Mouse (Mus musculus): ENCODE measurements around the gene Tbc1d23. TPM values are rescaled to one million over a fixed set of nuclear protein-coding genes. Genes with fewer than 3 reads are reported as not detected.

The Tbc1d23 gene
- polyA plus RNA-seq, 1 experiment from 2014 or later = 13.4 TPM

GRCm38 (mm10) chr16:57133611-57134010 lies 97.7 kb downstream of the Tbc1d23 start:
- Histone ChIP-seq H3K4me3 (ENCODE audit: low read depth, low read length) (no peak overlapping the region), H3K4me1 (replicated peaks; ENCODE audit: control insufficient read depth, insufficient read depth, low read length) (peaks cover 3% of the 10 kb centered on the region; the same call in 1 of the 2 replicates), H3K27ac (ENCODE audit: low read depth, low read length) (no peak overlapping the region), H3K9ac (ENCODE audit: low read depth, low read length) (no peak overlapping the region), H3K9me3 (ENCODE audit: control insufficient read depth, low read length) (no peaks in the 10 kb centered on the region), H3K36me3 (ENCODE audit: control insufficient read depth, insufficient read depth, low read length) (peaks cover 7% of the 10 kb centered on the region; the same call in 1 of the 2 replicates), H3K4me2 (no peak overlapping the region), H3K27me3 (replicated peaks; ENCODE audit: control insufficient read depth, insufficient read depth, low read length) (no peaks in the 10 kb centered on the region)
- 95% methylated on average over 6 of the region's 6 CpGs for WGBS
- ATAC-seq (replicated peaks; ENCODE audit: low FRiP score) (no peak), DNase-seq (ENCODE audit: low spot score) (no peak)

- Histone ChIP-seq H3K4me2 (no peak overlapping the region), H3K9ac (ENCODE audit: low read depth, low read length) (no peak overlapping the region), H3K4me3 (ENCODE audit: low read depth, low read length) (no peak overlapping the region), H3K27me3 (replicated peaks; ENCODE audit: control insufficient read depth, insufficient read depth, low read length) (no peaks in the 10 kb centered on the region), H3K9me3 (ENCODE audit: control insufficient read depth, low read length) (no peaks in the 10 kb centered on the region), H3K4me1 (replicated peaks; ENCODE audit: control insufficient read depth, insufficient read depth, low read length) (peaks cover 3% of the 10 kb centered on the region; the same call in 1 of the 2 replicates), H3K27ac (ENCODE audit: low read depth, low read length) (no peak overlapping the region), H3K36me3 (ENCODE audit: control insufficient read depth, insufficient read depth, low read length) (peaks cover 5% of the 10 kb centered on the region; the same call in 1 of the 2 replicates)
- no peak for DNase-seq (ENCODE audit: low spot score)
- 62% methylated on average over 1 of the region's 1 CpGs for WGBS
- ATAC-seq (replicated peaks; ENCODE audit: low FRiP score) = no peak
Measured at GRCm38 (mm10) chr16:57132326-57132725, 99.0 kb downstream of the Tbc1d23 start.

- H3K9me3 ChIP-seq (ENCODE audit: control insufficient read depth, low read length) = no peaks in the 10 kb centered on the region
- H3K27ac ChIP-seq (ENCODE audit: low read depth, low read length) = no peak overlapping the region
- no peaks in the 10 kb centered on the region for H3K27me3 ChIP-seq (replicated peaks; ENCODE audit: control insufficient read depth, insufficient read depth, low read length)
- DNase-seq (ENCODE audit: low spot score) = no peak
- ATAC-seq (replicated peaks; ENCODE audit: low FRiP score) = no peak
- WGBS = 86% methylated on average over 4 of the region's 4 CpGs
- no peak overlapping the region for H3K4me2 ChIP-seq
- no peak overlapping the region for H3K4me3 ChIP-seq (ENCODE audit: low read depth, low read length)
- H3K4me1 ChIP-seq (replicated peaks; ENCODE audit: control insufficient read depth, insufficient read depth, low read length) = peaks cover 3% of the 10 kb centered on the region; the same call in 1 of the 2 replicates
- H3K36me3 ChIP-seq (ENCODE audit: control insufficient read depth, insufficient read depth, low read length) = peaks cover 5% of the 10 kb centered on the region; the same call in 1 of the 2 replicates
- H3K9ac ChIP-seq (ENCODE audit: low read depth, low read length) = no peak overlapping the region
Measured at GRCm38 (mm10) chr16:57131544-57131943, 99.8 kb downstream of the Tbc1d23 start.

GRCm38 (mm10) chr16:57130752-57131400 lies 100.4 kb downstream of the Tbc1d23 start:
- Histone ChIP-seq H3K27me3 (replicated peaks; ENCODE audit: control insufficient read depth, insufficient read depth, low read length) (no peaks in the 10 kb centered on the region), H3K27ac (ENCODE audit: low read depth, low read length) (no peak overlapping the region), H3K36me3 (ENCODE audit: control insufficient read depth, insufficient read depth, low read length) (peaks cover 5% of the 10 kb centered on the region; the same call in 1 of the 2 replicates), H3K4me2 (no peak overlapping the region), H3K9ac (ENCODE audit: low read depth, low read length) (no peak overlapping the region), H3K4me1 (replicated peaks; ENCODE audit: control insufficient read depth, insufficient read depth, low read length) (peaks cover 3% of the 10 kb centered on the region; the same call in 1 of the 2 replicates), H3K4me3 (ENCODE audit: low read depth, low read length) (no peak overlapping the region), H3K9me3 (ENCODE audit: control insufficient read depth, low read length) (no peaks in the 10 kb centered on the region)
- ATAC-seq (replicated peaks; ENCODE audit: low FRiP score) (no peak), DNase-seq (ENCODE audit: low spot score) (no peak)
- WGBS = 83% methylated on average over 3 of the region's 3 CpGs

GRCm38 (mm10) chr16:57127825-57128224 lies 103.5 kb downstream of the Tbc1d23 start:
- H3K4me1 ChIP-seq (replicated peaks; ENCODE audit: control insufficient read depth, insufficient read depth, low read length) = peaks cover 14% of the 10 kb centered on the region
- no peaks in the 10 kb centered on the region for H3K27me3 ChIP-seq (replicated peaks; ENCODE audit: control insufficient read depth, insufficient read depth, low read length)
- no peak overlapping the region for H3K9ac ChIP-seq (ENCODE audit: low read depth, low read length)
- no peak overlapping the region for H3K4me3 ChIP-seq (ENCODE audit: low read depth, low read length)
- no peaks in the 10 kb centered on the region for H3K36me3 ChIP-seq (ENCODE audit: control insufficient read depth, insufficient read depth, low read length)
- ATAC-seq (replicated peaks; ENCODE audit: low FRiP score) (no peak), DNase-seq (ENCODE audit: low spot score) (no peak)
- H3K4me2 ChIP-seq = no peak overlapping the region
- H3K9me3 ChIP-seq (ENCODE audit: control insufficient read depth, low read length) = no peaks in the 10 kb centered on the region
- WGBS = 81% methylated on average over 2 of the region's 2 CpGs
- no peak overlapping the region for H3K27ac ChIP-seq (ENCODE audit: low read depth, low read length)

GRCm38 (mm10) chr16:57126268-57126667 lies 105.0 kb downstream of the Tbc1d23 start:
- ATAC-seq (replicated peaks; ENCODE audit: low FRiP score) (no peak), DNase-seq (ENCODE audit: low spot score) (no peak)
- Histone ChIP-seq H3K36me3 (ENCODE audit: control insufficient read depth, insufficient read depth, low read length) (no peaks in the 10 kb centered on the region), H3K9me3 (ENCODE audit: control insufficient read depth, low read length) (no peaks in the 10 kb centered on the region), H3K27me3 (replicated peaks; ENCODE audit: control insufficient read depth, insufficient read depth, low read length) (no peaks in the 10 kb centered on the region), H3K27ac (ENCODE audit: low read depth, low read length) (no peak overlapping the region), H3K4me1 (replicated peaks; ENCODE audit: control insufficient read depth, insufficient read depth, low read length) (peaks cover 12% of the 10 kb centered on the region), H3K4me2 (no peak overlapping the region), H3K4me3 (ENCODE audit: low read depth, low read length) (no peak overlapping the region), H3K9ac (ENCODE audit: low read depth, low read length) (no peak overlapping the region)
- 61% methylated on average over 4 of the region's 4 CpGs for WGBS

- Histone ChIP-seq H3K27ac (ENCODE audit: low read depth, low read length) (no peak overlapping the region), H3K9me3 (ENCODE audit: control insufficient read depth, low read length) (no peaks in the 10 kb centered on the region), H3K27me3 (replicated peaks; ENCODE audit: control insufficient read depth, insufficient read depth, low read length) (no peaks in the 10 kb centered on the region), H3K36me3 (ENCODE audit: control insufficient read depth, insufficient read depth, low read length) (no peaks in the 10 kb centered on the region), H3K4me1 (replicated peaks; ENCODE audit: control insufficient read depth, insufficient read depth, low read length) (peaks cover 12% of the 10 kb centered on the region), H3K9ac (ENCODE audit: low read depth, low read length) (peak overlapping the region; percentile 96), H3K4me2 (peak overlapping the region; percentile 75), H3K4me3 (ENCODE audit: low read depth, low read length) (peak overlapping the region; percentile 100)
- DNase-seq (ENCODE audit: low spot score) (no peak), ATAC-seq (replicated peaks; ENCODE audit: low FRiP score) (no peak)
- 30% methylated on average over 6 of the region's 6 CpGs for WGBS
Measured at GRCm38 (mm10) chr16:57122682-57123445, 108.4 kb downstream of the Tbc1d23 start.

- peak; percentile 51 for DNase-seq (ENCODE audit: low spot score)
- Histone ChIP-seq H3K9me3 (ENCODE audit: control insufficient read depth, low read length) (no peaks in the 10 kb centered on the region), H3K4me1 (replicated peaks; ENCODE audit: control insufficient read depth, insufficient read depth, low read length) (peaks cover 12% of the 10 kb centered on the region), H3K9ac (ENCODE audit: low read depth, low read length) (peak overlapping the region; percentile 96), H3K27me3 (replicated peaks; ENCODE audit: control insufficient read depth, insufficient read depth, low read length) (no peaks in the 10 kb centered on the region), H3K4me2 (peak overlapping the region; percentile 75), H3K27ac (ENCODE audit: low read depth, low read length) (peak overlapping the region; percentile 87), H3K36me3 (ENCODE audit: control insufficient read depth, insufficient read depth, low read length) (no peaks in the 10 kb centered on the region), H3K4me3 (ENCODE audit: low read depth, low read length) (peak overlapping the region; percentile 100)
- WGBS = under 1% methylated on average over 58 of the region's 59 CpGs
- ATAC-seq (replicated peaks; ENCODE audit: low FRiP score) = peak; percentile 26
Measured at GRCm38 (mm10) chr16:57121816-57122415, 109.4 kb downstream of the Tbc1d23 start.
